Mouse (Mus musculus) liver, adult (tissue): ENCODE measurements around the gene Kcnb1.

Experiments used
- GATA4 ChIP-seq: IDR thresholded peaks from 2 replicates; pipeline ENCODE4 v1.6.1; 2014; ENCODE audit warnings: mild to moderate bottlenecking, low read length; ENCODE audit not compliant: insufficient replicate concordance

Kcnb1 gene

GRCm38 (mm10) chr2:167070341-167070740 lies 119.6 kb downstream of the Kcnb1 start:
- TF ChIP-seq GATA4 = no peak

GRCm38 (mm10) chr2:167067575-167067974 lies 122.4 kb downstream of the Kcnb1 start:
- no peak for TF ChIP-seq GATA4

GRCm38 (mm10) chr2:167066528-167067516 lies 123.1 kb downstream of the Kcnb1 start:
- no peak for TF ChIP-seq GATA4

- TF ChIP-seq GATA4 = no peak
Measured at GRCm38 (mm10) chr2:167066031-167066430, 123.9 kb downstream of the Kcnb1 start.

- no peak for TF ChIP-seq GATA4
Measured at GRCm38 (mm10) chr2:167064601-167065295, 125.2 kb downstream of the Kcnb1 start.

GRCm38 (mm10) chr2:167063906-167064496 lies 126.0 kb downstream of the Kcnb1 start:
- no peak for TF ChIP-seq GATA4

GRCm38 (mm10) chr2:167062965-167063880 lies 126.7 kb downstream of the Kcnb1 start, which contains the start of gene Znfx1:
Gene Znfx1 (minus strand): TSS chr2:167063015.
- no peak for TF ChIP-seq GATA4

- no peak; the same call in 1 of the 2 replicates for TF ChIP-seq GATA4
Measured at GRCm38 (mm10) chr2:167062497-167062911, 127.5 kb downstream of the Kcnb1 start.

- TF ChIP-seq GATA4 = no peak
Measured at GRCm38 (mm10) chr2:167061381-167062034, 128.4 kb downstream of the Kcnb1 start.

- no peak for TF ChIP-seq GATA4
Measured at GRCm38 (mm10) chr2:167060761-167061160, 129.2 kb downstream of the Kcnb1 start.

GRCm38 (mm10) chr2:167060360-167060759 lies 129.6 kb downstream of the Kcnb1 start:
- peak; percentile 47; the same call in 1 of the 2 replicates for TF ChIP-seq GATA4

GRCm38 (mm10) chr2:167059960-167060359 lies 130.0 kb downstream of the Kcnb1 start:
- no peak; the same call in 1 of the 2 replicates for TF ChIP-seq GATA4

- TF ChIP-seq GATA4 = no peak
Measured at GRCm38 (mm10) chr2:167059536-167059935, 130.4 kb downstream of the Kcnb1 start.
